Mouse (Mus musculus) activated CD4-positive, CD25-positive, alpha-beta regulatory T cell, adult 4 months (primary cell): ENCODE data around the gene Slc22a16. TPM values are rescaled to one million over a fixed set of nuclear protein-coding genes. Genes with fewer than 3 reads are reported as not detected.
"Not testable (repeated sequence)": the region's sequence is repeated elsewhere in the genome, so short reads cannot be mapped to it uniquely, and the experiment has no call there.

Source experiments
- ATAC-seq: one replicate; pipeline ENCODE4 v1.8.0; 2017
- polyA plus RNA-seq, 2 experiments: library from polyadenylated mRNA; unstranded; fragments of 100-300 nt; shearing (Covaris generic); gene quantifications; one replicate each; pipeline ENCODE4 v1.2.1; 2017

Gene Slc22a16
- polyA plus RNA-seq, result not detected

GRCm38 (mm10) chr10:40570036-40570435 is at the start of gene Slc22a16:
Slc22a16 (plus strand) TSS chr10:40570336.
- ATAC-seq, result no peak

DNA sequence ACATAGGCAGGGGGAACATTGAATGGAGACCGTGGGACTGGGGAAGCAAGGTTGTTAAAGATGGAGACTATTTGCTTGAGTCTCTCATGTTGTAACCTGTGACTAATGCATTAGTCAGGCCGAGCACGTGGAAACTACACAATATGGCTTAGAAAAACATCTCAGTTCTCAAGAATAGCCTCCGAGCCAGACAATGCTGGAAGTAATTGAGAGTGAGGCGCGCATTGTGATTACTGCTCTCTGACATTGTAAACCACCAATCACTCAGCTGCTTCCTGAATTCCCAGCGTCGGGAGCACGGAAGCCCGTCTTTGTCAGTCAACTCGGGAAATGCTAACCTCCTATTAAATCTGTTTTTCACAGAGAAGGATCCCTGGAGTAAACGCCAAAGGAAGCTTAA is 48.6 kb upstream of the Slc22a16 start:
- no peak for ATAC-seq

DNA sequence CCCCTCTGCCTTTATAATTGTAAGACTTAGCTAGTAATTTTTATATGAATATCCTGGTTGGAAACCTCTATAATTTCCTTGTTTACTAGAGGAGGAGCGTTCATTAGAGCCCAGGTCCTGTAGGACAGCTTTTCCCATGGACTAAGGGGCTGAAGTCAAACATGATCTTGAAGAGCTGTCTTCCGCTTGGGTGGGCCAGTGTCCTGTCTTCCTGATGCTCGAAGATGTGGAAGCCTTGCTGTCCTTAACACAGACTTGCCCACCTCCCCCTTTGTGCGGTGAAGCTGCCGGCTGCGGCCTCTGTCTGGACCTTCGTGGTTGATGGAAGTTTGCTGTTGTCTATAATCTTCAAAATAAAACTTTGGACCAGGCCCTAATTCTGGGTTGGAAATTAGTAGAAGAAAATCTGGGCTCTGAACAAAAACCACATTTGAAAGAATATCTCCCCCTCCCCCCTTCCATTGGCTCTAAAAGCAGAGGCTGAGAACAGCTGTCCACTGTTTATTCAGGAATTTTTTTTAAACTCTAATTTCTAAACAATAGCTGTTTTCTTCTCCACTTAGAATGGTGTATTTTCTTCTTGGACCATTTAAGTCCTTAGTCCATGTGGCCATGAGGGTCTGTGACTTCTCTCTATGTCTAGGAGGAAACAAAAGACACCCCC is 46.7 kb upstream of the Slc22a16 start:
- no peak for ATAC-seq

DNA sequence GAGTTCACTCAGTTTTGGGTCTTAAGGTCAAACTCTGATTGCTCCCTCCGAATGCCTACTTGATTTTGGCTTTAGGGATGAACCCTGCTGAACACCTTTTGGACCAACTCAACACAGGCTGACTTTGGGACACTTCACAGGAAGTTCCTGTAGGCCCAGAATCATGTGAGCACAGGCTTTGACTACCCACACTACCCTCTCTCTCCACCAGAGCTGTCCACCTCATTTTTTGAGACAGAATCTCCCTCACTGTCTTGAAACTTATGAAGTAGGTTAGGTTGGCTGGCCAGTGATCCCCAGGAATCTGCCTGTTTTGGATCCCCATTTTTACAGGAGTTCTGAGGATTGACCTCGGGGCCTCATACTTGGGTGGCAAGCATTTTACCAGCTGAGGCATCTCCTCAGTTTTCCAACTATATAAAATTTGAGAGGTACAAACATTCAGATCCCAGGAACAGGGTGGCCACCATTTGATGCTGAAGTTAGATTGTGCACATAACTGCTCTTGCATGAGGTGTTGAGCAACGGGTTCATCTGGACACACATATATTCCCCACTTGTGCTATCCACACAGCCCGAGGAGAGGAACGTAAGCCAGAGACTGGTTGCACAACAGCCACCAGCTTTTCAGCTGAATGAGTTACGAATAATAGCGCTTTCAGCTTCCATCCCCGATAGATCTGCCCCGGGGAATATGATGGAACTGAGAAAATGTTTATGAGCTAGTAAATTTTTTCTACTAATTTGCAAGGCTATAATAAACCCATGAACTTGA is 45.9 kb upstream of the Slc22a16 start:
- ATAC-seq, result no peak

- ATAC-seq, result no peak
Observed at GRCm38 (mm10) chr10:40524991-40525390, 45.1 kb upstream of the Slc22a16 start.

DNA sequence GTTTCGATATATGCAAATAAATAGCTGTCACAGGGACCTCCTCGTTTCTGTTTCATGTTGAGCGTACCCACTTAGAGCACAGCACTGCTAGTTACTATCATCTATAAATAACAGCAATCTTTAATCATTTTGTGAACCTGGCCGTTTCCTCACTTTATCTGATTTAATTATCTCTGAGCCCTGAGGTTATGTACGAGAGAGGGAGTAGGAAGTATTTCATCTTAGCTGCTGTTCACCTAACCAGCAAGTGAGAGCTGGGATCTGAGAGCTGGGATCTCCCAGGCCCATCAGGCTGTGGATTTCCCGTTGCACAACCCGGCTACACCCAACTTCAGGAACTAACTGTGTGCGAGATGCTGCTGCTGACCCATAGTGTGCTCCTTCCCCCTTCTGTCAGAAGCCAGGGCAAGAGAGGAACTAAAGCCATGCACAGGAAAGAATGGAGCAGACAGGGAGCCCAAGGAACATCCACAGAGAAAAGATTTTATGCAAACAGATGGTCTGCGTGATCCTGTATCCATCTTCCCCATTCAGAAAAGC is 44.5 kb upstream of the Slc22a16 start:
- ATAC-seq, result no peak

- ATAC-seq, result no peak
Observed at GRCm38 (mm10) chr10:40526301-40526761, 43.8 kb upstream of the Slc22a16 start.

- no peak for ATAC-seq
Observed at GRCm38 (mm10) chr10:40526986-40527385, 43.1 kb upstream of the Slc22a16 start.

- peak; percentile 79 for ATAC-seq
Observed at GRCm38 (mm10) chr10:40527573-40527972, 42.6 kb upstream of the Slc22a16 start.

DNA sequence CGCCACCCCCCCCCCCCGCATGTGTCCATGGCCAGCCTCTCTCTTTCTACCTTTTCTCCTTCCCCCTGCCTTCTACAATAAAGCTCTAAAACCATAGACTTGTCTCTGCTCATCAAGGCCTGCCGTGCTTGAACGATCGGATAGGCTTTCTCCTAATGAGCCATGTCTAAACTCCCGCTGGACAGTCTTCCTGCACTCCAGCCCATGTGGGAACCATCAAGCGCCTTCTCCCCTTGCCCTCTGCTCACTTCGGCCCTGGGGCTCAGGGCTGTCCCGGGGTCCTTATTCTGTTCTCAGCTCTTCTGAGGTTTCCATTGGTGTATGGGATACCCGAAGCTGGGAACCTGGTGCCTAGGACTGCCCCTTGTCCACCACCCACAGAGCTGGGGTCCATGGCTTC is 41.5 kb upstream of the Slc22a16 start:
- no peak for ATAC-seq

DNA sequence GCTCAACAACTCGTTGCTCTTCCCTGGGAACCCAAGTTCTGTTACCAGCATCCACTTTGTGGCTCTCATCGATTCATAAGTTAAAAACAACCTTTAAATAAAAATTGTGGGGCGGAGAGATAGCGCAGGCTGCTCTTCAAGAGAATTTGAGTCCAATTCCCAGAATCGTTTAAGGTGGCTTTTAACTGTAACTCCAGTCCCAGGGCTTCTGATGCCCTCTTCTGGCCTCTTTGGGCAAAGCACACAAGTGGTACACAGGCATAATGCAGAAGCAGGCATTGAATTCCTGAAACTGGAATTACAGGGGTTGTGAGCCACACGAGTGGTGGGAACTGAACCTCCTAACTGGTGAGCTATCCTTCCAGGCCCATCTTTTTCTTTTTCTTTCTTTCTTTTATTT is 40.5 kb upstream of the Slc22a16 start:
- peak; percentile 50 for ATAC-seq

DNA sequence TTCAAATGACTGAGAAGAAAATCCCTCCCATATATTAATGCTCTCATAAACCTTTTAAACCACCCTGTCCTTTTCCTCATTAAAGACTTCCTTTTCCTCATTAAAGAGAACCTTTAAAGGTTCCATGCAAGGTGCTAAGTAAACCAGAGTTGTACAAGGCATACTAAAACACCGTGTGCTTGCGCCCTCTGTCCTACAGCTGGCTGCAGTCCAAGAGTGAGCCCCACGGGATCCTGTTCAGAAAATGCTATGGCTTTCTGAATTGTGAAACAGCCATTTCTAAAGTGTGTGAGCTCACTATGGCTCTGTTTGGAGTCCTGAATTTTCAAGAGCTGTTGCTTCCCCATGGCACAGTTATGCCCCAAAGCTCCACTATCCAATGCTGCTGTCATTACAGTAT is 39.5 kb upstream of the Slc22a16 start:
- ATAC-seq, result no peak

GRCm38 (mm10) chr10:40532586-40532985 is 37.5 kb upstream of the Slc22a16 start:
- ATAC-seq, result not testable (repeated sequence)

DNA sequence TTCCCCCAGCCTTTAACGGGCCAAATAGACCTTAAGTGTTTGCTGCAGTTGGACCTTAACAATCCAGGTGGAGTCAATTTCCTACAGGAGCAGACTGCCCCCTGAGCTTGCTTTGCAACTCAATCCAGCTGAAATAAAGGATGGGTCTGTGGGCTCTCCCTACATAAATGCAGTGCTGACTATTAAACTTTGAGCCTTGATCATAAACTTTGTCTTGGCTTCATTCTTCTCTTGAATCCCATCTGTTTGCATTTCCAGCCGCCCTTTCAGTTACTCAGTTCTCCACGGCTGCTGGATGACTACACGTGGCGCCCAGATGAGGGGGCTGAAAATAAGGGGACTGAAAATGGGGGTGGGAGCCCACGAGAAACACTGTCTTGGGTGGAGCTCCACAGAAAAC is 28.8 kb upstream of the Slc22a16 start:
- no peak for ATAC-seq

- ATAC-seq, result no peak
Observed at GRCm38 (mm10) chr10:40549317-40549716, 20.8 kb upstream of the Slc22a16 start.

GRCm38 (mm10) chr10:40551801-40552200 is 18.3 kb upstream of the Slc22a16 start:
- ATAC-seq, result no peak

GRCm38 (mm10) chr10:40565695-40566094 is 4.4 kb upstream of the Slc22a16 start:
- not testable (repeated sequence) for ATAC-seq

GRCm38 (mm10) chr10:40575912-40576634 is 5.9 kb downstream of the Slc22a16 start:
- ATAC-seq, result no peak

- no peak for ATAC-seq
Observed at GRCm38 (mm10) chr10:40583584-40584255, 13.6 kb downstream of the Slc22a16 start.

DNA sequence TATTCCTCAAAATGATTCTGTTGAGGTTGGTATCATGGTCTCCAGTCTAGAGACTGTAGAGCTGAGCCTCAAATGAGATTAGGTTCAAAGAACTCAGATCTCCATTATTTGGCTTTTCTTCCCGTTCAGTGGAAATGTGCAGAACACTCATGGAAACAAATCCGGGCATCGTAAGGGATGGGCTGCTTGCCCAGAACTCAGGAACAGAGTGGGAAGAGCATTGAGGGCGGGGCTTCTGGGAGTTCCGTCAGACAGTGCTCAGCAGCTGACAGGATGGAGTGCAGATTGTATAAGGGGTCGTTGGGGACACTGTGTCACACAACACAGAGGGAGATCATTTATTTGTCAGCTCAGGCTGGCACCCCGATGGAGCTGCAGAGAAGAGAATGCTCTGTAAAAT is 22.1 kb downstream of the Slc22a16 start:
- no peak for ATAC-seq

DNA sequence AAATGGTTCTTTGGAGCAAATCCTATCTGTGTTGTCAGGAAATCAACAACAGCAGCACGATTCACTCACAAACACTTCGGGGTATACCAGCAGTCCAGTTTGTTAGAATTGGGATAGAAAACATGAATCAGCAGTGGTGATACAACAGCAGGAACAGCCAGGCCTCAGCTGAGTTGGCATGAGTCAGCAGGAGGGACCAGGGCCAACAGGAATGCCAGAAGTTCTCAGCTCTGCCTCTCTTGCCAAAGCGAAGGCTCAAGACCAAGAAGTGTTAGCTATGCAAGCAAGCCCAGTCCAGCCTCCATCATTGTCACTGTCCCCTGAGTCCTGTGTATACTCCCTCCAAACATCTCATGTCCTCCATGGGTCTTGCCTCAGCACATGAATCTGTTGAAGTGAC is 27.0 kb downstream of the Slc22a16 start:
- no peak for ATAC-seq

GRCm38 (mm10) chr10:40604706-40605394 is 34.7 kb downstream of the Slc22a16 start:
- no peak for ATAC-seq
